Mouse (Mus musculus) olfactory bulb, adult 2 months (tissue): Measurements from ENCODE around the gene Cacng8.

Source experiments
- CTCF ChIP-seq: fragments of 200-500 bp; IDR thresholded peaks from 2 replicates; pipeline ENCODE4 v1.5.1; 2012; ENCODE audit warnings: low read depth, mild to moderate bottlenecking, low read length, moderate library complexity; ENCODE audit not compliant: insufficient read depth
- POLR2A ChIP-seq: fragments of 200-500 bp; IDR thresholded peaks from 2 replicates; pipeline ENCODE4 v1.6.1; 2012; ENCODE audit warnings: mild to moderate bottlenecking, low read depth, low read length, moderate library complexity; ENCODE audit not compliant: insufficient read depth

- TF ChIP-seq CTCF (no peak), POLR2A (no peak)
Measured at GRCm38 (mm10) chr7:3351536-3351935, 38.9 kb upstream of the Cacng8 start.
